Comparison of ENCODE assay signal across 22 mouse cellular contexts in genomic region chr13:71274139-71274538, GRCm38 (mm10).
A peak's percentile ranks its signal among the peaks of the same experiment; 100 is the strongest.
DNase-seq lines count a peak whose midpoint lies in the region; ATAC-seq and TF ChIP-seq lines count a peak whose summit lies in the region.
"Had no signal": no experiment of that assay in that cellular context is flagged by ENCODE, and none has a peak within 500 bp of the region (broad histone marks: within the 10 kb centered on the region; RNA-seq: fewer than 3 reads in every experiment).

No protein-coding gene starts in this region.

- ATAC-seq in kidney, embryonic 15.5 days (replicated peaks; ENCODE audit: low FRiP score): no peak
- no peak for ATAC-seq in kidney, postnatal 0 days (replicated peaks; ENCODE audit: low FRiP score, low read depth)
- no peak for ATAC-seq in stomach, postnatal 0 days (ENCODE audit: low FRiP score, low TSS enrichment)
- ATAC-seq: forebrain, embryonic 13.5 days; forebrain, embryonic 15.5 days had no signal

- TF ChIP-seq EP300 in stomach, postnatal 0 days (optimal IDR thresholded peaks at IDR 0.05): no peak

- peaks cover 18% of the 10 kb centered on the region for H3K4me1 ChIP-seq in kidney, embryonic 15.5 days
- peaks cover 4% of the 10 kb centered on the region for H3K4me1 ChIP-seq in kidney, postnatal 0 days (replicated peaks; ENCODE audit: insufficient read depth, low read length)
- no peaks in the 10 kb centered on the region for H3K4me1 ChIP-seq in stomach, postnatal 0 days (replicated peaks; ENCODE audit: control insufficient read depth, insufficient read depth)
- H3K4me1 ChIP-seq: embryonic facial prominence, embryonic 15.5 days; forebrain, embryonic 13.5 days; forebrain, embryonic 15.5 days had no signal

- no peak overlapping the region for H3K9ac ChIP-seq in kidney, embryonic 15.5 days
- no peak overlapping the region for H3K9ac ChIP-seq in kidney, postnatal 0 days (ENCODE audit: low read depth, low read length)
- no peak overlapping the region for H3K9ac ChIP-seq in stomach, postnatal 0 days (ENCODE audit: low read length)
- H3K9ac ChIP-seq: embryonic facial prominence, embryonic 13.5 days; embryonic facial prominence, embryonic 15.5 days; forebrain, embryonic 13.5 days; forebrain, embryonic 15.5 days had no signal

- intact Hi-C loops in gastrocnemius, postnatal 14 days (cut with DNase I; ENCODE audit: low total_unique reads): no loop called here

- H3K36me3 ChIP-seq in kidney, embryonic 15.5 days: no peaks in the 10 kb centered on the region
- no peaks in the 10 kb centered on the region for H3K36me3 ChIP-seq in kidney, postnatal 0 days (ENCODE audit: insufficient read depth, low read length)
- H3K36me3 ChIP-seq in stomach, postnatal 0 days (ENCODE audit: control insufficient read depth, insufficient read depth, low read length): no peaks in the 10 kb centered on the region
- H3K36me3 ChIP-seq: embryonic facial prominence, embryonic 13.5 days; embryonic facial prominence, embryonic 15.5 days; forebrain, embryonic 15.5 days had no signal

- no peak overlapping the region for H3K4me2 ChIP-seq in kidney, embryonic 15.5 days
- H3K4me2 ChIP-seq in kidney, postnatal 0 days (ENCODE audit: low read length): no peak overlapping the region
- H3K4me2 ChIP-seq in stomach, postnatal 0 days (replicated peaks; ENCODE audit: low read depth): no peak overlapping the region
- H3K4me2 ChIP-seq: embryonic facial prominence, embryonic 13.5 days; embryonic facial prominence, embryonic 15.5 days; forebrain, embryonic 13.5 days; forebrain, embryonic 15.5 days had no signal

- H3K9me3 ChIP-seq in kidney, embryonic 15.5 days (replicated peaks): no peaks in the 10 kb centered on the region
- H3K9me3 ChIP-seq in kidney, postnatal 0 days (replicated peaks; ENCODE audit: low read length): no peaks in the 10 kb centered on the region
- H3K9me3 ChIP-seq in stomach, postnatal 0 days (ENCODE audit: control insufficient read depth, low read length): no peaks in the 10 kb centered on the region
- H3K9me3 ChIP-seq: embryonic facial prominence, embryonic 13.5 days; embryonic facial prominence, embryonic 15.5 days; forebrain, embryonic 13.5 days; forebrain, embryonic 15.5 days had no signal

- H3K27ac ChIP-seq in kidney, embryonic 15.5 days: 0 out of 2 replicates have a peak overlapping the region, but pooled peaks have one; percentile 70
- H3K27ac ChIP-seq in kidney, postnatal 0 days: 0 out of 2 replicates have a peak overlapping the region, but pooled peaks have one; percentile 13
- H3K27ac ChIP-seq in stomach, postnatal 0 days (replicated peaks): peak overlapping the region; percentile 61; the same call in 1 of the 2 replicates
- H3K27ac ChIP-seq: embryonic facial prominence, embryonic 13.5 days; embryonic facial prominence, embryonic 15.5 days; forebrain, embryonic 13.5 days; forebrain, embryonic 15.5 days had no signal

- no peak for TF ChIP-seq CTCF in kidney, postnatal 0 days (IDR thresholded peaks at IDR 0.05; ENCODE audit: low read depth)
- no peak for TF ChIP-seq CTCF in stomach, postnatal 0 days (IDR thresholded peaks at IDR 0.05; ENCODE audit: low read depth)

- DNase-seq in kidney, adult 11 months: no peak
- no peak for DNase-seq in kidney, postnatal 0 days (ENCODE audit: low spot score)
- DNase-seq in kidney, adult 9 months: no peak
- DNase-seq in gonadal fat pad, adult 2 months (ENCODE audit: low read depth): peak; percentile 62
- no peak for DNase-seq in stomach, postnatal 0 days (ENCODE audit: low spot score)
- no peak for DNase-seq in ovary, postnatal 14 days (ENCODE audit: low spot score)
- no peak for DNase-seq in gastrocnemius, postnatal 14 days
- DNase-seq: adrenal gland, postnatal 10 days; adrenal gland, postnatal 25 days; cerebellum, adult 11 months; cerebellum, adult 18-20 months; cerebellum, adult 8-10 months; cerebellum, adult 9-11 months; cerebellum, postnatal 14 days; cerebellum, postnatal 36 days; embryo, embryonic 11 days had no signal

- WGBS in kidney, embryonic 15.5 days: 71% methylated on average over 3 of the region's 3 CpGs
- 66% methylated on average over 3 of the region's 3 CpGs for WGBS in kidney, postnatal 0 days
- WGBS in stomach, postnatal 0 days: 46% methylated on average over 3 of the region's 3 CpGs

- no peak overlapping the region for H3K4me3 ChIP-seq in kidney, embryonic 15.5 days (replicated peaks)
- no peak overlapping the region for H3K4me3 ChIP-seq in kidney, postnatal 0 days (replicated peaks; ENCODE audit: low read depth, low read length)
- no peak overlapping the region for H3K4me3 ChIP-seq in stomach, postnatal 0 days (ENCODE audit: low read depth, low read length)
- H3K4me3 ChIP-seq: embryonic facial prominence, embryonic 13.5 days; embryonic facial prominence, embryonic 15.5 days; erythroblast, embryonic 14.5 days; forebrain, embryonic 13.5 days; forebrain, embryonic 15.5 days had no signal

- peaks cover 28% of the 10 kb centered on the region for H3K27me3 ChIP-seq in kidney, embryonic 15.5 days
- H3K27me3 ChIP-seq in kidney, postnatal 0 days (ENCODE audit: insufficient read depth, low read length): no peaks in the 10 kb centered on the region
- H3K27me3 ChIP-seq in stomach, postnatal 0 days (ENCODE audit: control insufficient read depth, insufficient read depth, low read length): no peaks in the 10 kb centered on the region
- H3K27me3 ChIP-seq: embryonic facial prominence, embryonic 13.5 days; embryonic facial prominence, embryonic 15.5 days; forebrain, embryonic 13.5 days; forebrain, embryonic 15.5 days had no signal

Comparison
In these comparisons a context has a peak if more than half of its experiments do, and no peak if none do; other contexts are left out.
1. H3K27ac ChIP-seq: peak in every context shown above with its lines; median percentile 70 in kidney, embryonic 15.5 days; 61 in stomach, postnatal 0 days; 13 in kidney, postnatal 0 days.